Mouse (Mus musculus) CD4-positive, CD25-positive, alpha-beta regulatory T cell, adult 4 months (primary cell): ENCODE results near the gene Bcas1. TPM values are rescaled to one million over a fixed set of nuclear protein-coding genes. Genes with fewer than 3 reads are reported as not detected.

Source experiments
- ATAC-seq: one replicate; pipeline ENCODE4 v1.8.0; 2017
- polyA plus RNA-seq, 2 experiments: library from polyadenylated mRNA; unstranded; fragments of 100-300 nt; shearing (Covaris generic); gene quantifications; one replicate each; pipeline ENCODE4 v1.2.1; 2017

The Bcas1 gene
- polyA plus RNA-seq, 2 experiments from 2014 or later, result 5.1 to 8.0 TPM

DNA sequence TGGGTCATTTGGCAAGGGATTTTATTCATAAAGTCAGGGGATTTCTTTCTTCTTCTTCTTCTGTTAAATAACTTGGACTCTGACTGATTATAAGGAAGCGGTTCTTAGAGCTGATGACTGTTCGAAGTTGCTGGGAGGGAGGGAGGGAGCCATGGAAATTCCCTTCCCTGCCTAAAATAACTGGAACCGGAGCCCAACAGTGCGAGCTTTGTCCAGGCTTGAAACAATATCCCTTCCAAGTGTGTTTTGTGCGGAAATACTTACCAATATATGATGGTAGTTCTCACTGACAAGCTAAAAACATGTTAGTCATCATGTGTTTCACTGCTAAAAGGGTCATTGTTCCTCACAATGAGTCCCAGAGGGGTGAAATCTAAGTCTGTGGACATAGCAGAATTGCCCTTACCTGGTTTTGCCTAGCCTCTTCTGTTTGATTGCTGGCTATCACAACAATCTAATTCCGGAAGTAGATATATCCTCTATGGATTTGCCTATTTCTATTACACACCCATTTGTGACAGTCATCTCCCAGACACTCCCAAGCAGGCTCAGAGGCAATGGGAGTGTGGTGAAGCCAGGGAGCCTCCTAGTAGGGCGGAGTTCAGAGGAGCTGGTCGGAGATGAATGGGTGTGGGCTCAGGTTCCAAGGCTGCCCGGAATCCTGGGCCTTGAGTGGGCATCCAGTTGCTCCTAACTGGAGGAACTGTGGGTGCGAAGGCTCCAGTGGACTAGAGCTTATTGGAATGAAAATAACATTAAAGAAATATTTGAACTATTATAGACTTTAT is 119.4 kb downstream of the Bcas1 start:
- no peak for ATAC-seq

DNA sequence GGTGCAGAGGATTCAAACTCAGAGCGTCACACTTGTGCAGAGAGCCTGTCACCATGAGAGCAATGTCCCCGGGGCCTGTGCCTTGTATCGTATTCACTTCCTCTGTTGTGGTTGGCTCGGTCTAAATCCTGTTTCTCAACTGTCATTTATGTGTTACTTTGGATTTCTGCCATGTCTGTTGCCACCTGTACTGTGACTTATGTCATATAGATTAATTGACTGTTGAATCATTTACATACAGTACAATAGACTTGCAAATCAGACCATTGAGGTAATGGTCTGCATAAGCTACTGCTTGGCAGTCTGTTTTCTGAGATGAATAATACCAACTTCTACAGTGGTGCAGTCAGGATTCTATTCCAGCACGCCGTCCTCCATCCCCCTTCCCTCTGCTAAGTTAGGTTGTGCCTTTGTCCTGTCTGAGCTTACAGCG is 120.0 kb downstream of the Bcas1 start:
- ATAC-seq, result no peak

DNA sequence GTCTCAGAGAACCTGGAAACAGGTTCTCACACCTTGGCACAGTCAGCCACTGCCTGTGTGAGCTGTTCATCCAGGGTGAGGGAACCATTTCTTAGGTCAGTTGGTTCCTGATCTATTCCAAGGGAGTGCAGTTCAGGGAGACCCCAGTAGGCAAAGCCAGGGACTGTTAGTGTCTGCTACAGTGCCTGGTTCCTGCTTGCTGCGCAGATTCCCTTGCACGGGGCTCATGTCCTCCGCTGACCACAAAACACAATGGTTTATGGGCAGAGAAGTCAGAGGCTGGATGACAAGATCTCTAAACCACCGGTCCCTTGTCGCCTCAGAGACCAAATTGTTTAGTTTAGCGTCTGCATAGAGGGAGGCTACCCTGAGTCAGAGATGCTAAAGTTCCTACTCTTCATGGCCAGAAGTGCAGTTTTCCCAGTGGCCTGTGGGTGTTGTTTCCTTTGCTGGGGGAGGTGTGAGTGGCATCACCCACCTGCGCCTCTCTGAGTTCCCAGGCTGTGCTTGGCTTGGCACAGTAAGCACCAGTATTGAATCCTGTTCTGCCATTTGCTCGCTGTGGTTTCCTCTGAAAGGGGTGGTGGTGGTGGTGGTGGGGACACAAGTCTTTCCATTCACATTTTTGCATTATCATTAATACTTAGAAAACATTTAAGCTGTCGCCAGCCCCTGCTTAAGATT is 120.9 kb downstream of the Bcas1 start:
- ATAC-seq, result no peak

DNA sequence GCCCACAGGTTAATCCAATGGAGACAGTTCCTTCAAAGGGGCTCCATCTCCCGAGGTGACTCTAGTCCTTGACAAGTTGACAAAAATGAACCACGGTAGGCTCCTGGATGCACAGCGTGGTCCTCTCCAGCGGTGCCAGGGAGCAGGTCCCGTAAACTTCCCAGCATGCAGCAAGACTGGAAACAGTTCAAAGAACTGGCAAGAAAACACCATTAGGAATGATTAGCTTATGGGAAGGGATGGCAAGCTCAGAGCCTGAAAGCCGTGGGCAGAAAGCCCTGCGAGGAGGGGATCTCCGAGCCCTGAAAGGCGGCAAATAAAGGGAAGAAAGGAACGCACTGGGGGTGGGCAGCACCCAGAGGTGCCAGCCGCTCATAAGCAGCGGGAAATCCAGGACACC is 122.9 kb downstream of the Bcas1 start:
- no peak for ATAC-seq

DNA sequence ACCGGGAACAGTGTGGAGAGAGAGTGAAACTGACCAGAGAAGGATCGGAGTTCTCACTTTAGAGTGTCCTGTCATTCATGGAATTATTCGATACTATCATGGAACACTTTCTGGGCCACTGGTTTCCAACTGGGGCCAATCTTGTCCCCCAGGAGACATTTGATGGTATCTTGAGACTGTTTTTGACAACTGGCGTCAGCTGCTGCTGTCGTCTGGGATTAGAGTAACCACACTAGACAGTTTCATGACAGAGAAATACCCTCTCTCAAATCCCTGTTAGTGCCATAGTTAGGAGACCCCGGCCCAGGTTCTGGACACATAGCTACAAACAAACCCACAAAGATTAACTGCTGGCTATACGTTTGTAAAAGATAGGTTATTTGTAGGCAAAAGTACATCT is 124.0 kb downstream of the Bcas1 start:
- no peak for ATAC-seq

DNA sequence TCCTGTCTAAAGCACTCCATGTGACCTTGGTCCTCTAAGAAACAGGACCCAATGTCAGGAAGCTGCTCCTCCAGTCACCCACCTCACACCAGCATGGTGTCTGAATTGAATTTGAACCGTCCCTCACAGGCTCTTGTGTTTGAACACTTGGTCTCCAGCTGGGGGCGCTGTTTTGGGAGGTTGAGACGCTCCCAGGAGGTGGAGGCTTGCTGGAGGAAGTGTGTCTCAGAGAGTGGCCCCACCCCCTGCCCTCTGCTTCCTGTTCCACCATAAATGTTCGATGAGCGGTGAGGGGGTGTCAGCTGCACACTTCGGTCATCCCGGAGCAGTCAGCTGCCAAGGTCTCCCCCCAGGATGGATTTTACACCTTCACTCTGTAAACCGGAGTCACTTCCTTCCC is 124.8 kb downstream of the Bcas1 start:
- ATAC-seq, result no peak

Other genes starting within 250 kb of the Bcas1 start
- gene Pfdn4, start 68.6 kb upstream of the Bcas1 start, polyA plus RNA-seq, result 10 to 100 TPM; 40.0 to 52.4 TPM
- not detected for gene Cyp24a1, start 69.3 kb upstream of the Bcas1 start, polyA plus RNA-seq
- not detected for gene 4930470P17Rik, start 174.2 kb upstream of the Bcas1 start, polyA plus RNA-seq